Mouse (Mus musculus): Measurements from ENCODE around the gene Cd6. TPM values are rescaled to one million over a fixed set of nuclear protein-coding genes. Genes with fewer than 3 reads are reported as not detected.

Cd6 gene
- total and polyA plus RNA-seq, 3 experiments, result not detected

DNA sequence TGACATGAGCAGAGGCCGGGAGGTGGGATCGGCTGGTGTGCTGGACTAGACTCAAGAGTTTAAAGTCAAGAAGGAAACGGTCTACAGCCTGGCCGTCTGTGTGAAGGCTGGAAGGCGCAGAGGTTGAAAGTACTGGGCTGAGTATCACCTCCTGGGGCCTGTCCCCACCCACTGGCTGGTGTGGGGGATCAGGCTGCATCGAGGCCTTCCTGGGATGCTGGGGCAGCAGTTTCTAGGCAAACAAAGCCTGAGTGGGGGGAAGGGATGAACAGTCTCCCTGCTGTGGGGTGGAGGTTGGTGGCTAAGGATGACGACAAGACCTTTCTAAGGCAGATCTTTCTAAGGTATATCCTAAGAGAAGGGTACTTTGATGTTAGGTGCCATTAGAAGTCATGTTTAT is 16.0 kb downstream of the Cd6 start:
- TF ChIP-seq E2F4 (IDR thresholded peaks at IDR 0.05; ENCODE audit: borderline replicate concordance, low read depth, low read length) (no peak), UBTF (IDR thresholded peaks at IDR 0.05; ENCODE audit: borderline replicate concordance, insufficient read depth, low read depth, low read length) (no peak), POLR2A (IDR thresholded peaks at IDR 0.05; ENCODE audit: control insufficient read depth in 1 of 2, insufficient read depth in 1 of 2, low read depth in 1 of 2, low read length in 2 of 2, poor library complexity in 1 of 2) (no peak), JUND (IDR thresholded peaks at IDR 0.05; ENCODE audit: low read depth, low read length) (no peak), POLR2AphosphoS5 (IDR thresholded peaks at IDR 0.05; ENCODE audit: borderline replicate concordance, low read depth, low read length) (no peak), ELF1 (IDR thresholded peaks at IDR 0.05; ENCODE audit: low read depth, low read length) (no peak), MYB (IDR thresholded peaks at IDR 0.05; ENCODE audit: low read depth, low read length) (no peak), USF2 (IDR thresholded peaks at IDR 0.05; ENCODE audit: borderline replicate concordance in 1 of 2, insufficient read depth in 1 of 2, low read depth in 1 of 2, low read length in 2 of 2) (no peak), MAFK (IDR thresholded peaks at IDR 0.05; ENCODE audit: borderline replicate concordance, low read depth, low read length) (no peak), TCF12 (IDR thresholded peaks at IDR 0.05; ENCODE audit: low read depth, low read length) (no peak), HCFC1 (IDR thresholded peaks at IDR 0.05; ENCODE audit: low read depth, low read length) (no peak), ZC3H11A (IDR thresholded peaks at IDR 0.05; ENCODE audit: low read depth, low read length) (no peak), CHD2 (IDR thresholded peaks at IDR 0.05; ENCODE audit: low read length) (no peak), TAL1 (IDR thresholded peaks at IDR 0.05; ENCODE audit: low read length) (no peak), USF1 (IDR thresholded peaks at IDR 0.05; ENCODE audit: low read depth, low read length) (no peak)
- no peaks in the 10 kb centered on the region for H3K9me3 ChIP-seq (replicated peaks; ENCODE audit: insufficient read depth, low read length)
- no peak overlapping the region for H3K27ac ChIP-seq (ENCODE audit: control insufficient read depth, low read depth, low read length)
- no peaks in the 10 kb centered on the region for H3K79me2 ChIP-seq (ENCODE audit: control insufficient read depth, insufficient read depth, low read length, poor library complexity)
- DNase-seq (ENCODE audit: low read depth, low spot score), result no peak
- H3K4me1 ChIP-seq (ENCODE audit: control insufficient read depth in 1 of 2, insufficient read depth in 2 of 2, low read length in 2 of 2), result no peaks in the 10 kb centered on the region
- H3K9ac ChIP-seq (ENCODE audit: control insufficient read depth, low read depth, low read length, poor library complexity, severe bottlenecking), result no peak overlapping the region
- no peak overlapping the region for H3K4me3 ChIP-seq (ENCODE audit: control insufficient read depth in 1 of 2, insufficient read depth in 1 of 2, low read depth in 2 of 2, low read length in 2 of 2)
- no peaks in the 10 kb centered on the region; a peak in 1 of 4 replicates for H3K36me3 ChIP-seq (ENCODE audit: control insufficient read depth in 1 of 2, insufficient read depth in 2 of 2, low read length in 2 of 2)
- H3K27me3 ChIP-seq (ENCODE audit: control insufficient read depth in 1 of 2, insufficient read depth in 2 of 2, low read length in 2 of 2), result no peaks in the 10 kb centered on the region; a peak in 3 of 4 replicates

DNA sequence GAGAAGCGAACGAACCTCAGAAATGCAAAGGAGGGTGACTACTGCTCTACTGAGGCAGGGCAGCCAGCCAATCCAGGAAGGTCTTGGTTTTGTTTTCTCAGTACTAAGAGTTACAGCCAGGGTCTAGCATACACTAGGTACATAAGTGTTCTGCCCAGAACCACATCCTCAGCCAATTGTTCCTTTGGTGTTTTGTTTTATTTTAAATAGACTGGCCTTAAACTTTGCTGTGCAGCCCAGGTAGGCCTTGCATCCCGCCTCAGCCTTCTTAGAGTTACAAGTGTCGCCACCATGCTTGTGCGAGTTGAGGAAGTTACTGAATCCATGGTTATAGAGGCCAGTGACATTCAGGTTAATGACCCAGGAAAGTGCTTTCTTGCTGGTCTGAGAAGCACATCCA is 16.8 kb downstream of the Cd6 start:
- no peak for TF ChIP-seq RCOR1 (IDR thresholded peaks at IDR 0.05; ENCODE audit: low read depth, low read length)
- no peak for TF ChIP-seq SIN3A (IDR thresholded peaks at IDR 0.05; ENCODE audit: low read length)
- no peak for TF ChIP-seq MAFK (IDR thresholded peaks at IDR 0.05; ENCODE audit: borderline replicate concordance, low read depth, low read length)
- TF ChIP-seq MAZ (IDR thresholded peaks at IDR 0.05; ENCODE audit: low read depth, low read length), result no peak
- no peak for TF ChIP-seq GABPA (IDR thresholded peaks at IDR 0.05; ENCODE audit: low read depth, low read length)
- no peak for TF ChIP-seq ELF1 (IDR thresholded peaks at IDR 0.05; ENCODE audit: low read depth, low read length)
- TF ChIP-seq KAT2A (conservative IDR thresholded peaks at IDR 0.05; ENCODE audit: low read depth, low read length), result no peak
- TF ChIP-seq NRF1 (IDR thresholded peaks at IDR 0.05; ENCODE audit: insufficient read depth, low read depth, low read length, poor library complexity, severe bottlenecking), result no peak
- Histone ChIP-seq H3K27ac (ENCODE audit: control insufficient read depth, low read depth, low read length) (no peak overlapping the region), H3K36me3 (ENCODE audit: control insufficient read depth in 1 of 2, insufficient read depth in 2 of 2, low read length in 2 of 2) (no peaks in the 10 kb centered on the region; a peak in 1 of 4 replicates), H3K9ac (ENCODE audit: control insufficient read depth, low read depth, low read length, poor library complexity, severe bottlenecking) (no peak overlapping the region), H3K79me2 (ENCODE audit: control insufficient read depth, insufficient read depth, low read length, poor library complexity) (no peaks in the 10 kb centered on the region), H3K4me1 (ENCODE audit: control insufficient read depth in 1 of 2, insufficient read depth in 2 of 2, low read length in 2 of 2) (no peaks in the 10 kb centered on the region), H3K27me3 (ENCODE audit: control insufficient read depth in 1 of 2, insufficient read depth in 2 of 2, low read length in 2 of 2) (peaks cover 0 to 2% of the 10 kb centered on the region in 2 experiments; a peak in 3 of 4 replicates), H3K4me3 (ENCODE audit: control insufficient read depth in 1 of 2, insufficient read depth in 1 of 2, low read depth in 2 of 2, low read length in 2 of 2) (no peak overlapping the region), H3K9me3 (replicated peaks; ENCODE audit: insufficient read depth, low read length) (no peaks in the 10 kb centered on the region)
- no peak for DNase-seq (ENCODE audit: low read depth, low spot score)
